Mouse (Mus musculus) forebrain, embryonic 13.5 days (tissue): ENCODE results near the gene Chst5. TPM values are rescaled to one million over a fixed set of nuclear protein-coding genes. Genes with fewer than 3 reads are reported as not detected.
A peak's percentile ranks its signal among the peaks of the same experiment; 100 is the strongest.

Source experiments
- ATAC-seq: fragments of 200-750 bp; cut with Nextera tagmentation; 2 replicates; pipeline ENCODE4 v1.8.0; 2017
- H3K27ac ChIP-seq: fragments of 300-500 bp; sonication (generic); 2 replicates; pipeline ENCODE4 v1.5.1; 2015; ENCODE audit warnings: inconsistent platforms, mild to moderate bottlenecking, moderate library complexity
- H3K27me3 ChIP-seq: fragments of 300-500 bp; sonication (generic); 2 replicates; pipeline ENCODE4 v1.6.1; 2015; ENCODE audit warnings: mild to moderate bottlenecking, inconsistent platforms
- H3K36me3 ChIP-seq: fragments of 300-500 bp; sonication (generic); 2 replicates; pipeline ENCODE4 v1.6.1; 2015; ENCODE audit warnings: mild to moderate bottlenecking, inconsistent platforms; ENCODE audit not compliant: poor library complexity, severe bottlenecking
- H3K4me1 ChIP-seq: fragments of 300-500 bp; sonication (generic); 2 replicates; pipeline ENCODE4 v1.6.1; 2015; ENCODE audit warnings: inconsistent platforms
- H3K4me2 ChIP-seq: fragments of 300-500 bp; sonication (generic); 2 replicates; pipeline ENCODE4 v1.6.1; 2015; ENCODE audit warnings: inconsistent platforms, mild to moderate bottlenecking, moderate library complexity
- H3K4me3 ChIP-seq: fragments of 300-500 bp; sonication (generic); 2 replicates; pipeline ENCODE4 v1.5.1; 2015; ENCODE audit warnings: mild to moderate bottlenecking, inconsistent platforms
- H3K9ac ChIP-seq: fragments of 300-500 bp; sonication (generic); 2 replicates; pipeline ENCODE4 v1.6.1; 2015; ENCODE audit warnings: mild to moderate bottlenecking, inconsistent platforms
- H3K9me3 ChIP-seq: fragments of 300-500 bp; sonication (generic); replicated peaks from 2 replicates; pipeline ENCODE4 v1.6.1; 2016; ENCODE audit warnings: inconsistent platforms
- WGBS: fragments of 180-500 bp; shearing (Covaris S2); methylation state at CpG from one replicate; pipeline ENCODE4 v1.1.7; 2015; 5-methylcytosine and 5-hydroxymethylcytosine counted together
- polyA plus RNA-seq: library from polyadenylated mRNA; unstranded; fragments of >200 nt; fragmentation: Nextera tagmentation; extraction: Ambion mirVana; gene quantifications from 2 replicates; pipeline ENCODE4 v1.2.1, GENCODE M21; 2015

Gene Chst5
- polyA plus RNA-seq, 1 experiment from 2014 or later = 2.0 TPM

- peak overlapping the region; percentile 45; the same call in 1 of the 2 replicates for H3K9ac ChIP-seq
- peaks cover 11% of the 10 kb centered on the region for H3K4me1 ChIP-seq
- H3K27me3 ChIP-seq = peaks cover 59% of the 10 kb centered on the region
- no peaks in the 10 kb centered on the region for H3K9me3 ChIP-seq
- peak overlapping the region; percentile 57 for H3K4me2 ChIP-seq
- 11% methylated on average over 86 of the region's 86 CpGs for WGBS
- H3K27ac ChIP-seq = no peak overlapping the region
- H3K36me3 ChIP-seq = no peaks in the 10 kb centered on the region
- no peak for ATAC-seq
- peak overlapping the region; percentile 32 for H3K4me3 ChIP-seq
Measured at GRCm38 (mm10) chr8:111889931-111890910, 20.0 kb downstream of the Chst5 start.

- H3K27ac ChIP-seq = no peak overlapping the region
- no peaks in the 10 kb centered on the region for H3K9me3 ChIP-seq
- no peak overlapping the region for H3K9ac ChIP-seq
- 38% methylated on average over 7 of the region's 7 CpGs for WGBS
- no peak overlapping the region for H3K4me2 ChIP-seq
- peaks cover 59% of the 10 kb centered on the region for H3K27me3 ChIP-seq
- no peak overlapping the region for H3K4me3 ChIP-seq
- H3K4me1 ChIP-seq = peaks cover 11% of the 10 kb centered on the region
- no peak for ATAC-seq
- no peaks in the 10 kb centered on the region for H3K36me3 ChIP-seq
Measured at GRCm38 (mm10) chr8:111888091-111888650, 22.1 kb downstream of the Chst5 start.

- no peak overlapping the region for H3K4me3 ChIP-seq
- WGBS = 75% methylated on average over 1 of the region's 1 CpGs
- no peak overlapping the region for H3K4me2 ChIP-seq
- H3K4me1 ChIP-seq = peaks cover 11% of the 10 kb centered on the region
- H3K27me3 ChIP-seq = peaks cover 57% of the 10 kb centered on the region
- H3K27ac ChIP-seq = no peak overlapping the region
- no peaks in the 10 kb centered on the region for H3K9me3 ChIP-seq
- no peak overlapping the region for H3K9ac ChIP-seq
- no peaks in the 10 kb centered on the region for H3K36me3 ChIP-seq
- ATAC-seq = no peak
Measured at GRCm38 (mm10) chr8:111887479-111887878, 22.8 kb downstream of the Chst5 start.

- no peak overlapping the region for H3K9ac ChIP-seq
- H3K9me3 ChIP-seq = no peaks in the 10 kb centered on the region
- no peak overlapping the region for H3K27ac ChIP-seq
- WGBS = 88% methylated on average over 4 of the region's 4 CpGs
- H3K36me3 ChIP-seq = no peaks in the 10 kb centered on the region
- H3K27me3 ChIP-seq = peaks cover 21% of the 10 kb centered on the region
- H3K4me3 ChIP-seq = no peak overlapping the region
- no peaks in the 10 kb centered on the region for H3K4me1 ChIP-seq
- no peak overlapping the region for H3K4me2 ChIP-seq
- ATAC-seq = no peak
Measured at GRCm38 (mm10) chr8:111883615-111884014, 26.6 kb downstream of the Chst5 start.

GRCm38 (mm10) chr8:111881591-111881990 is 28.7 kb downstream of the Chst5 start:
- H3K9ac ChIP-seq = no peak overlapping the region
- H3K4me2 ChIP-seq = no peak overlapping the region
- ATAC-seq = no peak
- no peaks in the 10 kb centered on the region for H3K4me1 ChIP-seq
- H3K4me3 ChIP-seq = no peak overlapping the region
- no peaks in the 10 kb centered on the region for H3K36me3 ChIP-seq
- 0 out of 2 replicates have a peak, but pooled peaks cover 3% of the 10 kb centered on the region for H3K27me3 ChIP-seq
- no peaks in the 10 kb centered on the region for H3K9me3 ChIP-seq
- H3K27ac ChIP-seq = no peak overlapping the region
- WGBS = 4% methylated on average over 2 of the region's 2 CpGs

- Histone ChIP-seq H3K27ac (no peak overlapping the region), H3K4me1 (peaks cover 9% of the 10 kb centered on the region), H3K4me3 (no peak overlapping the region), H3K4me2 (no peak overlapping the region), H3K36me3 (no peaks in the 10 kb centered on the region), H3K9me3 (no peaks in the 10 kb centered on the region), H3K27me3 (no peaks in the 10 kb centered on the region), H3K9ac (no peak overlapping the region)
- 71% methylated on average over 9 of the region's 9 CpGs for WGBS
- no peak for ATAC-seq
Measured at GRCm38 (mm10) chr8:111877711-111878110, 32.5 kb downstream of the Chst5 start.

GRCm38 (mm10) chr8:111876355-111876948 is 33.8 kb downstream of the Chst5 start, which contains the start of gene Tmem170:
Gene Tmem170 (minus strand): TSS chr8:111876750.
- under 1% methylated on average over 32 of the region's 53 CpGs for WGBS
- Histone ChIP-seq H3K27me3 (no peaks in the 10 kb centered on the region), H3K4me3 (peak within 1 kb of the TSS; percentile 69), H3K9ac (peak within 1 kb of the TSS; percentile 50), H3K9me3 (no peaks in the 10 kb centered on the region), H3K4me1 (peaks cover 9% of the 10 kb centered on the region), H3K36me3 (no peaks in the 10 kb centered on the region), H3K4me2 (peak within 1 kb of the TSS; percentile 61), H3K27ac (peak within 1 kb of the TSS; percentile 55)
- ATAC-seq = peak; percentile 98

GRCm38 (mm10) chr8:111875758-111876157 is 34.5 kb downstream of the Chst5 start:
- Histone ChIP-seq H3K9ac (peak overlapping the region; percentile 50), H3K27me3 (no peaks in the 10 kb centered on the region), H3K4me2 (peak overlapping the region; percentile 61), H3K4me3 (peak overlapping the region; percentile 69), H3K9me3 (no peaks in the 10 kb centered on the region), H3K27ac (no peak overlapping the region), H3K36me3 (no peaks in the 10 kb centered on the region), H3K4me1 (peaks cover 9% of the 10 kb centered on the region)
- no peak for ATAC-seq
- WGBS = 28% methylated on average over 9 of the region's 9 CpGs

- no peak overlapping the region for H3K4me3 ChIP-seq
Measured at GRCm38 (mm10) chr8:111871278-111871677, 39.0 kb downstream of the Chst5 start.

GRCm38 (mm10) chr8:111870379-111870778 is 39.9 kb downstream of the Chst5 start:
- no peak overlapping the region for H3K4me3 ChIP-seq
- 83% methylated on average over 3 of the region's 3 CpGs for WGBS
- ATAC-seq = no peak
- H3K9ac ChIP-seq = no peak overlapping the region
- H3K27me3 ChIP-seq = no peaks in the 10 kb centered on the region
- no peaks in the 10 kb centered on the region for H3K9me3 ChIP-seq
- H3K36me3 ChIP-seq = peaks cover 7% of the 10 kb centered on the region; the same call in 1 of the 2 replicates
- H3K4me2 ChIP-seq = no peak overlapping the region
- no peak overlapping the region for H3K27ac ChIP-seq
- peaks cover 2% of the 10 kb centered on the region; the same call in 1 of the 2 replicates for H3K4me1 ChIP-seq

More at GRCm38 (mm10) chr8:111871278-111871677, 39.0 kb downstream of the Chst5 start:
- Histone ChIP-seq H3K4me1 (peaks cover 9% of the 10 kb centered on the region), H3K4me2 (no peak overlapping the region), H3K36me3 (no peaks in the 10 kb centered on the region), H3K27me3 (no peaks in the 10 kb centered on the region), H3K9me3 (no peaks in the 10 kb centered on the region), H3K9ac (no peak overlapping the region), H3K27ac (no peak overlapping the region)
- ATAC-seq = no peak
- WGBS = 84% methylated on average over 3 of the region's 3 CpGs

GRCm38 (mm10) chr8:111868664-111869063 is 41.6 kb downstream of the Chst5 start:
- H3K4me3 ChIP-seq = no peak overlapping the region
- no peaks in the 10 kb centered on the region for H3K27me3 ChIP-seq
- peaks cover 10% of the 10 kb centered on the region; the same call in 1 of the 2 replicates for H3K36me3 ChIP-seq
- H3K9ac ChIP-seq = no peak overlapping the region
- WGBS = 43% methylated on average over 2 of the region's 2 CpGs
- H3K4me2 ChIP-seq = no peak overlapping the region
- no peaks in the 10 kb centered on the region for H3K9me3 ChIP-seq
- H3K27ac ChIP-seq = no peak overlapping the region
- no peak for ATAC-seq
- H3K4me1 ChIP-seq = no peaks in the 10 kb centered on the region

- H3K27ac ChIP-seq = no peak overlapping the region
- peaks cover 10% of the 10 kb centered on the region; the same call in 1 of the 2 replicates for H3K36me3 ChIP-seq
- H3K4me2 ChIP-seq = no peak overlapping the region
- H3K9me3 ChIP-seq = no peaks in the 10 kb centered on the region
- no peak overlapping the region for H3K9ac ChIP-seq
- no peak overlapping the region for H3K4me3 ChIP-seq
- no peak for ATAC-seq
- H3K4me1 ChIP-seq = no peaks in the 10 kb centered on the region
- WGBS = 96% methylated on average over 6 of the region's 6 CpGs
- no peaks in the 10 kb centered on the region for H3K27me3 ChIP-seq
Measured at GRCm38 (mm10) chr8:111865857-111866256, 44.4 kb downstream of the Chst5 start.
